Mouse (Mus musculus) heart, adult 2 months (tissue): ENCODE results near the gene Palm2.

Experiments
- EP300 ChIP-seq: fragments of 200-500 bp; IDR thresholded peaks from 2 replicates; pipeline ENCODE4 v1.6.1; 2011; ENCODE audit warnings: low read depth, low read length, control low read depth; ENCODE audit not compliant: insufficient read depth
- POLR2A ChIP-seq: fragments of 200-500 bp; IDR thresholded peaks from 2 replicates; pipeline ENCODE4 v1.6.1; 2011; ENCODE audit warnings: mild to moderate bottlenecking, low read depth, low read length, control low read depth; ENCODE audit not compliant: insufficient read depth

DNA sequence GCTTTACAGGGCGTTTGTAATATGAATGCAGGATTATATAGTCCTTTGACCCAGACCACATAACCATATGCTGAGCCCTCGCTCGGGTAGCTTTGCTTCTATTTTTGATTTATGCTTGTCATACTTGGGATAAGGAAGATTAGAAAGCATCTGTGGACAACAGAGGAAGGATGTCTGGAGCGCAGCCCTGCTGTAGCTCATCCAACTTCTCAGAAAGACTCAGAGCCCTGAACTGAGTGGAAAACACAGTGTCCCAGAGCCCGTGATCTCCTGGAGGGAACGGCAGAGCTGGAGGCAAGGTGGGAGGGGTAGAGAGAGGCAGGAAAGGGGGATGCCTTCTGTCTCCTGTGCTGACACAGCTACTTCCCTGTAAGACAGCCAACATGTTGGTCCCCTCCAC is 100.2 kb downstream of the Palm2 start:
- TF ChIP-seq EP300 (no peak), POLR2A (no peak)
